Mouse (Mus musculus) large intestine, adult 2 months (tissue): ENCODE data around the gene Traf7. TPM values are rescaled to one million over a fixed set of nuclear protein-coding genes. Genes with fewer than 3 reads are reported as not detected.

ENCODE experiments used
- DNase-seq: peaks from one replicate; pipeline ENCODE4 v3.0.0-alpha.2; 2012; ENCODE audit warnings: low read depth, low spot score
- WGBS: fragments of 180-500 bp; shearing (Covaris S2); methylation state at CpG from one replicate; pipeline ENCODE4 v1.1.7; 2018; 5-methylcytosine and 5-hydroxymethylcytosine counted together
- polyA plus RNA-seq: library from polyadenylated mRNA; depleted of rRNA; stranded (reverse); fragments of >200 nt; gene quantifications from 2 replicates; pipeline ENCODE4 v1.2.3, GENCODE M21; 2012

Traf7 gene
- polyA plus RNA-seq, 1 experiment, result 119 TPM

GRCm38 (mm10) chr17:24548435-24548834, 20.7 kb upstream of the Traf7 start:
- 13% methylated on average over 9 of the region's 9 CpGs for WGBS
- DNase-seq, result no peak

GRCm38 (mm10) chr17:24546234-24546633, 18.5 kb upstream of the Traf7 start:
- WGBS, result 29% methylated on average over 3 of the region's 3 CpGs

GRCm38 (mm10) chr17:24545247-24545646, 17.5 kb upstream of the Traf7 start:
- WGBS, result 95% methylated on average over 2 of the region's 2 CpGs
- DNase-seq, result no peak

More at GRCm38 (mm10) chr17:24546234-24546633, 18.5 kb upstream of the Traf7 start:
- peak; percentile 90 for DNase-seq

- 39% methylated on average over 12 of the region's 12 CpGs for WGBS
- DNase-seq, result no peak
These were observed 16.9 kb upstream of the Traf7 start for GRCm38 (mm10) chr17:24544613-24545012.

GRCm38 (mm10) chr17:24540375-24540774, 12.6 kb upstream of the Traf7 start:
- WGBS, result 3% methylated on average over 3 of the region's 3 CpGs
- no peak for DNase-seq

- DNase-seq, result no peak
- 58% methylated on average over 8 of the region's 8 CpGs for WGBS
These were observed 11.2 kb upstream of the Traf7 start for GRCm38 (mm10) chr17:24538950-24539349.

- 14% methylated on average over 3 of the region's 3 CpGs for WGBS
These were observed 9.8 kb upstream of the Traf7 start for GRCm38 (mm10) chr17:24537536-24537935.

GRCm38 (mm10) chr17:24535300-24535699, 7.6 kb upstream of the Traf7 start:
- 74% methylated on average over 5 of the region's 5 CpGs for WGBS
- DNase-seq, result no peak

More at GRCm38 (mm10) chr17:24537536-24537935, 9.8 kb upstream of the Traf7 start:
- DNase-seq, result no peak

- 90% methylated on average over 8 of the region's 8 CpGs for WGBS
- DNase-seq, result no peak
These were observed 6.5 kb upstream of the Traf7 start, which contains the start of gene Rab26 for GRCm38 (mm10) chr17:24534160-24534718. Gene Rab26, minus strand, starts transcription at chr17:24534210.

GRCm38 (mm10) chr17:24533099-24533992, 5.6 kb upstream of the Traf7 start:
- no peak for DNase-seq
- 14% methylated on average over 53 of the region's 53 CpGs for WGBS

GRCm38 (mm10) chr17:24532045-24532444, 4.3 kb upstream of the Traf7 start:
- 79% methylated on average over 7 of the region's 7 CpGs for WGBS
- no peak for DNase-seq

- no peak for DNase-seq
- 68% methylated on average over 3 of the region's 3 CpGs for WGBS
These were observed 3.3 kb upstream of the Traf7 start for GRCm38 (mm10) chr17:24531064-24531463.

- WGBS, result 50% methylated on average over 8 of the region's 8 CpGs
- no peak for DNase-seq
These were observed 2.8 kb upstream of the Traf7 start for GRCm38 (mm10) chr17:24530361-24531050.

- no peak for DNase-seq
- WGBS, result 33% methylated on average over 5 of the region's 5 CpGs
These were observed 2.1 kb upstream of the Traf7 start for GRCm38 (mm10) chr17:24529883-24530282.

GRCm38 (mm10) chr17:24529007-24529451, 1.3 kb upstream of the Traf7 start:
- WGBS, result 3% methylated on average over 4 of the region's 4 CpGs

GRCm38 (mm10) chr17:24528560-24528918, 801 bp upstream of the Traf7 start:
- DNase-seq, result no peak

More at GRCm38 (mm10) chr17:24529007-24529451, 1.3 kb upstream of the Traf7 start:
- DNase-seq, result no peak

GRCm38 (mm10) chr17:24527315-24527714, 423 bp downstream of the Traf7 start:
- DNase-seq, result no peak
- WGBS, result under 1% methylated on average over 19 of the region's 19 CpGs

More at GRCm38 (mm10) chr17:24528560-24528918, 801 bp upstream of the Traf7 start:
- 2% methylated on average over 8 of the region's 8 CpGs for WGBS

GRCm38 (mm10) chr17:24524734-24525133, 3.0 kb downstream of the Traf7 start:
- DNase-seq, result no peak
- WGBS, result 57% methylated on average over 2 of the region's 2 CpGs

GRCm38 (mm10) chr17:24520450-24520849, 7.3 kb downstream of the Traf7 start:
- DNase-seq, result no peak
- 70% methylated on average over 4 of the region's 4 CpGs for WGBS
